Mouse (Mus musculus): ENCODE measurements around the gene Slco1b2. TPM values are rescaled to one million over a fixed set of nuclear protein-coding genes. Genes with fewer than 3 reads are reported as not detected.

Slco1b2 gene
- polyA plus RNA-seq, 1 experiment from 2014 or later = not detected

DNA sequence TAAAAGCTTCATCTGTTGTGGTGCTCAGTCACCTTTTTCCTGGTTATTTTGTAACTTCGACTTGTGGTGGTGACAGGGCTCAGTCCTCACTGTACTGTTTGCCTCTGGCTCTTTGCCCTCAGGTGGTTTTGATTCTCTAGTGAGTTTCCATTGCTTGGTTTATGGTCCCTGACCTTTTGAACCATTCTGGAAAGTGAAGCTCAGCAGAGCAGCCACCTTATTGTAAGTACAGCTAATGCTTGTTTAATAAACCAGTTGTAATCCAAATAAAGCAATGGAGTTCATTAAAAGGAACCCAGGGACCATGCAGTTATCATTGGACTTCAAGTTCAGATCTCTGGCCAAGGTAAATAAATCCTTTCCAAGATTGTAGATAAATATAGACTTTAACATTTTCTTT is 11.3 kb downstream of the Slco1b2 start:
- H3K9me3 ChIP-seq = no peaks in the 10 kb centered on the region
- 44% methylated on average over 1 of the region's 1 CpGs for WGBS

DNA sequence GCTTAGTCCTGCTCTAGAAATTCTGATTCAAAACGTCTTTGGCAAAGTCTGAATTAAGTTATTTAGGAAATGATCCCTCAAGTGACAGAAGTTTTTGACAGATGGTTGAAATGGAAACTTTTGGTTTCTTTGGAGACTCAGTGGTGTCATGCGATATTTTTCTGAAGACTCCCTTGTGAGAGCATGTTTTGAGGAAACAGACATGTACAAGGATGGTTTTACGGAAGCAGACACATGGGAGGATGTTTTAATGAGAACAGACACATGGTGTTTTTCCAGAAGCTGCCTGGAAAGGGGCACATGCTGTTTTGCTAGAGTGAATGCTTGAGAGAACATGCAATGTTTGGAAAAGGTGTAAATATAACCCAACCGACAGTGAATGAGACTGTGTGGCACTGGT is 57.7 kb downstream of the Slco1b2 start:
- Histone ChIP-seq H3K9ac (no peak overlapping the region), H3K9me3 (no peaks in the 10 kb centered on the region), H3K4me3 (no peak overlapping the region), H3K4me1 (no peaks in the 10 kb centered on the region), H3K27ac (no peak overlapping the region), H3K27me3 (no peaks in the 10 kb centered on the region), H3K36me3 (no peaks in the 10 kb centered on the region), H3K4me2 (replicated peaks) (no peak overlapping the region)
- no peak for ATAC-seq (ENCODE audit: insufficient number of reproducible peaks, insufficient read depth, low FRiP score, low TSS enrichment)
- 67% methylated on average over 4 of the region's 4 CpGs for WGBS

More for the DNA sequence above, 11.3 kb downstream of the Slco1b2 start:
- Histone ChIP-seq H3K9ac (no peak overlapping the region), H3K36me3 (no peaks in the 10 kb centered on the region), H3K4me1 (no peaks in the 10 kb centered on the region), H3K4me3 (no peak overlapping the region), H3K27me3 (no peaks in the 10 kb centered on the region), H3K4me2 (replicated peaks) (no peak overlapping the region), H3K27ac (no peak overlapping the region)
- ATAC-seq (ENCODE audit: insufficient number of reproducible peaks, insufficient read depth, low FRiP score, low TSS enrichment) = no peak

DNA sequence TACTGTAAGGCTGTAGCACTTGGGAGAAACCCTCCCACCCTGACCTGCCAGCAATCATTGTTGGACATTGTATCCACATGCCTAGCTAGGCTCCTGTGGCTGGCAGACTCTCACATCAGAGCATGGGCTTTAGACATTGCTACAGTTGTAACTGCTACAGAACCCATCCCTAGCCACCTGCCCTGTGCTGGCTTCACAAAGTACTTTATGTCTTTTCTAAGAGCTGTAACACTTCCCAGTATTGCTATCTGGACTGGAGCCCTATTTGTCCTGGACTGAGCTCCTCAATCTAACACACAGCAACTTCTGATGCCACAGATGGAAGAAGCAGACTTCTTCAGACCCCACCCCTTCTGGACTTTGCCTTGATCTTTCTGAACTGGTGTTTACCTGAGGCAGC is 61.9 kb downstream of the Slco1b2 start:
- no peaks in the 10 kb centered on the region for H3K9me3 ChIP-seq
- H3K4me3 ChIP-seq = no peak overlapping the region
- H3K4me2 ChIP-seq (replicated peaks) = no peak overlapping the region
- no peak for ATAC-seq (ENCODE audit: insufficient number of reproducible peaks, insufficient read depth, low FRiP score, low TSS enrichment)
- H3K27me3 ChIP-seq = no peaks in the 10 kb centered on the region
- no peaks in the 10 kb centered on the region for H3K4me1 ChIP-seq
- H3K9ac ChIP-seq = no peak overlapping the region
- H3K36me3 ChIP-seq = no peaks in the 10 kb centered on the region
- H3K27ac ChIP-seq = no peak overlapping the region

Other genes starting within 250 kb of the Slco1b2 start
- gene Slco1c1, start 105.2 kb upstream of the Slco1b2 start, polyA plus RNA-seq (2016; fragmentation: Nextera tagmentation; extraction: Ambion mirVana) = 0.17 and 0.28 TPM in 2 replicates
- 0.06 TPM in 1 of 2 replicates, not detected in the other for gene Gm5724, start 144.3 kb downstream of the Slco1b2 start, polyA plus RNA-seq (2016; fragmentation: Nextera tagmentation; extraction: Ambion mirVana)
- not detected in 2 replicates for gene Slco1a4, start 226.7 kb downstream of the Slco1b2 start, polyA plus RNA-seq (2016; fragmentation: Nextera tagmentation; extraction: Ambion mirVana)